Mouse (Mus musculus): ENCODE measurements around the gene Fam122b. TPM values are rescaled to one million over a fixed set of nuclear protein-coding genes. Genes with fewer than 3 reads are reported as not detected.

Fam122b gene
- polyA plus RNA-seq, 1 experiment, result 2.0 TPM

GRCm38 (mm10) chrX:53255195-53255594 is 14.4 kb downstream of the Fam122b start:
- H3K4me1 ChIP-seq (ENCODE audit: control insufficient read depth, insufficient read depth, insufficient read length, low read length), result no peaks in the 10 kb centered on the region
- no peaks in the 10 kb centered on the region for H3K36me3 ChIP-seq (ENCODE audit: control insufficient read depth, insufficient read depth, low read length)
- H3K27me3 ChIP-seq (ENCODE audit: control insufficient read depth, insufficient read depth, low read length), result no peaks in the 10 kb centered on the region
- TF ChIP-seq POLR2A (IDR thresholded peaks at IDR 0.05; ENCODE audit: low read depth, low read length) (no peak), CTCF (IDR thresholded peaks at IDR 0.05; ENCODE audit: extremely low read depth, insufficient read length, insufficient replicate concordance, low read depth, low read length) (no peak)
- H3K27ac ChIP-seq (ENCODE audit: insufficient read depth, low read depth, low read length), result no peak overlapping the region
- no peak overlapping the region for H3K4me3 ChIP-seq (ENCODE audit: low read depth, low read length)

GRCm38 (mm10) chrX:53240011-53240410 is 29.6 kb downstream of the Fam122b start, which contains the start of gene Plac1:
Gene Plac1, minus strand, starts transcription at chrX:53240111.
- H3K27me3 ChIP-seq (ENCODE audit: control insufficient read depth, insufficient read depth, low read length), result no peaks in the 10 kb centered on the region
- TF ChIP-seq POLR2A (IDR thresholded peaks at IDR 0.05; ENCODE audit: low read depth, low read length) (no peak), CTCF (IDR thresholded peaks at IDR 0.05; ENCODE audit: extremely low read depth, insufficient read length, insufficient replicate concordance, low read depth, low read length) (no peak)
- no peak within 1 kb of the TSS for H3K4me3 ChIP-seq (ENCODE audit: low read depth, low read length)
- H3K4me1 ChIP-seq (ENCODE audit: control insufficient read depth, insufficient read depth, insufficient read length, low read length), result no peaks in the 10 kb centered on the region
- 64% methylated on average over 4 of the region's 4 CpGs for WGBS
- H3K36me3 ChIP-seq (ENCODE audit: control insufficient read depth, insufficient read depth, low read length), result no peaks in the 10 kb centered on the region
- no peak within 1 kb of the TSS for H3K27ac ChIP-seq (ENCODE audit: insufficient read depth, low read depth, low read length)

- 12% methylated on average over 2 of the region's 2 CpGs for WGBS
- H3K27me3 ChIP-seq (ENCODE audit: control insufficient read depth, insufficient read depth, low read length), result no peaks in the 10 kb centered on the region
- H3K36me3 ChIP-seq (ENCODE audit: control insufficient read depth, insufficient read depth, low read length), result no peaks in the 10 kb centered on the region
- no peak overlapping the region for H3K27ac ChIP-seq (ENCODE audit: insufficient read depth, low read depth, low read length)
- no peak overlapping the region for H3K4me3 ChIP-seq (ENCODE audit: low read depth, low read length)
- H3K4me1 ChIP-seq (ENCODE audit: control insufficient read depth, insufficient read depth, insufficient read length, low read length), result no peaks in the 10 kb centered on the region
- TF ChIP-seq CTCF (IDR thresholded peaks at IDR 0.05; ENCODE audit: extremely low read depth, insufficient read length, insufficient replicate concordance, low read depth, low read length) (no peak), POLR2A (IDR thresholded peaks at IDR 0.05; ENCODE audit: low read depth, low read length) (no peak)
Observed at GRCm38 (mm10) chrX:53237971-53238370, 31.6 kb downstream of the Fam122b start.

GRCm38 (mm10) chrX:53236404-53236803 is 33.2 kb downstream of the Fam122b start:
- Histone ChIP-seq H3K36me3 (ENCODE audit: control insufficient read depth, insufficient read depth, low read length) (no peaks in the 10 kb centered on the region), H3K4me1 (ENCODE audit: control insufficient read depth, insufficient read depth, insufficient read length, low read length) (no peaks in the 10 kb centered on the region), H3K27ac (ENCODE audit: insufficient read depth, low read depth, low read length) (no peak overlapping the region), H3K27me3 (ENCODE audit: control insufficient read depth, insufficient read depth, low read length) (no peaks in the 10 kb centered on the region), H3K4me3 (ENCODE audit: low read depth, low read length) (no peak overlapping the region)
- 61% methylated on average over 7 of the region's 7 CpGs for WGBS
- TF ChIP-seq POLR2A (IDR thresholded peaks at IDR 0.05; ENCODE audit: low read depth, low read length) (no peak), CTCF (IDR thresholded peaks at IDR 0.05; ENCODE audit: extremely low read depth, insufficient read length, insufficient replicate concordance, low read depth, low read length) (no peak)

- TF ChIP-seq POLR2A (IDR thresholded peaks at IDR 0.05; ENCODE audit: low read depth, low read length) (no peak), CTCF (IDR thresholded peaks at IDR 0.05; ENCODE audit: extremely low read depth, insufficient read length, insufficient replicate concordance, low read depth, low read length) (no peak)
- Histone ChIP-seq H3K27ac (ENCODE audit: insufficient read depth, low read depth, low read length) (no peak overlapping the region), H3K4me1 (ENCODE audit: control insufficient read depth, insufficient read depth, insufficient read length, low read length) (no peaks in the 10 kb centered on the region), H3K36me3 (ENCODE audit: control insufficient read depth, insufficient read depth, low read length) (no peaks in the 10 kb centered on the region), H3K27me3 (ENCODE audit: control insufficient read depth, insufficient read depth, low read length) (no peaks in the 10 kb centered on the region), H3K4me3 (ENCODE audit: low read depth, low read length) (no peak overlapping the region)
- 37% methylated on average over 4 of the region's 4 CpGs for WGBS
Observed at GRCm38 (mm10) chrX:53233689-53234088, 35.9 kb downstream of the Fam122b start.

GRCm38 (mm10) chrX:53231965-53232364 is 37.6 kb downstream of the Fam122b start:
- H3K27ac ChIP-seq (ENCODE audit: insufficient read depth, low read depth, low read length), result no peak overlapping the region
- peak overlapping the region; percentile 24; the same call in 1 of the 2 replicates for H3K4me3 ChIP-seq (ENCODE audit: low read depth, low read length)
- no peaks in the 10 kb centered on the region for H3K36me3 ChIP-seq (ENCODE audit: control insufficient read depth, insufficient read depth, low read length)
- no peaks in the 10 kb centered on the region for H3K4me1 ChIP-seq (ENCODE audit: control insufficient read depth, insufficient read depth, insufficient read length, low read length)
- TF ChIP-seq POLR2A (IDR thresholded peaks at IDR 0.05; ENCODE audit: low read depth, low read length) (no peak), CTCF (IDR thresholded peaks at IDR 0.05; ENCODE audit: extremely low read depth, insufficient read length, insufficient replicate concordance, low read depth, low read length) (no peak)
- 37% methylated on average over 13 of the region's 13 CpGs for WGBS
- no peaks in the 10 kb centered on the region for H3K27me3 ChIP-seq (ENCODE audit: control insufficient read depth, insufficient read depth, low read length)

- Histone ChIP-seq H3K36me3 (ENCODE audit: control insufficient read depth, insufficient read depth, low read length) (no peaks in the 10 kb centered on the region), H3K4me1 (ENCODE audit: control insufficient read depth, insufficient read depth, insufficient read length, low read length) (no peaks in the 10 kb centered on the region), H3K27ac (ENCODE audit: insufficient read depth, low read depth, low read length) (no peak overlapping the region), H3K27me3 (ENCODE audit: control insufficient read depth, insufficient read depth, low read length) (no peaks in the 10 kb centered on the region), H3K4me3 (ENCODE audit: low read depth, low read length) (no peak overlapping the region)
- WGBS, result 67% methylated on average over 6 of the region's 6 CpGs
- TF ChIP-seq POLR2A (IDR thresholded peaks at IDR 0.05; ENCODE audit: low read depth, low read length) (no peak), CTCF (IDR thresholded peaks at IDR 0.05; ENCODE audit: extremely low read depth, insufficient read length, insufficient replicate concordance, low read depth, low read length) (no peak)
Observed at GRCm38 (mm10) chrX:53224353-53224944, 45.2 kb downstream of the Fam122b start.

Measured in small intestine, adult 2 months (tissue).